8 mouse cellular contexts compared by ENCODE assay signal in genomic region chr2:165992270-165993172, GRCm38 (mm10). TPM values are rescaled to one million over a fixed set of nuclear protein-coding genes. Genes with fewer than 3 reads are reported as not detected.
DNase-seq lines count a peak whose midpoint lies in the region; ATAC-seq lines count a peak whose summit lies in the region.

Gene Ncoa3 (plus strand): TSS chr2:165992636.

- DNase-seq in MN1 (ENCODE audit: low spot score), result peak; percentile 98
- peak; percentile 88 for DNase-seq in cerebellum, adult 9-11 months
- DNase-seq in frontal cortex, postnatal 10 days (ENCODE audit: low spot score in 2 of 2), result peak; percentile 84 to 91
- peak; percentile 88 to 93 for DNase-seq in layer of hippocampus, postnatal 14 days (ENCODE audit: low spot score in 2 of 2)
- DNase-seq in lung, postnatal 14 days, result peak; percentile 96
- peak; percentile 81 for DNase-seq in retina, adult 2 months (ENCODE audit: low read depth, low spot score)
- peak; percentile 92 to 95 for DNase-seq in thymus, postnatal 36 days

- H3K9me3 ChIP-seq in hindbrain, embryonic 12.5 days (replicated peaks), result no peaks in the 10 kb centered on the region

- 2% methylated on average over 89 of the region's 103 CpGs for WGBS in hindbrain, embryonic 12.5 days

- peak within 1 kb of the TSS; percentile 91 for H3K4me2 ChIP-seq in hindbrain, embryonic 12.5 days (replicated peaks)

- H3K27me3 ChIP-seq in hindbrain, embryonic 12.5 days, result no peaks in the 10 kb centered on the region

- peak within 1 kb of the TSS; percentile 95 for H3K9ac ChIP-seq in hindbrain, embryonic 12.5 days

- no peaks in the 10 kb centered on the region for H3K36me3 ChIP-seq in hindbrain, embryonic 12.5 days

- peak within 1 kb of the TSS; percentile 95 for H3K4me3 ChIP-seq in hindbrain, embryonic 12.5 days

- peak; percentile 94 for ATAC-seq in hindbrain, embryonic 12.5 days (ENCODE audit: low FRiP score)

- H3K27ac ChIP-seq in hindbrain, embryonic 12.5 days, result peak within 1 kb of the TSS; percentile 91

- H3K4me1 ChIP-seq in hindbrain, embryonic 12.5 days, result peaks cover 16% of the 10 kb centered on the region

RNA-seq across cellular contexts. Expression of gene Ncoa3, which starts in this region (rescaled TPM):
- polyA plus RNA-seq in hindbrain, embryonic 12.5 days (2016; fragmentation: Nextera tagmentation; extraction: Ambion mirVana), result 14.9 and 15.0 TPM in 2 replicates
- 10 to 100 TPM; 32.0 to 32.6 TPM for total RNA-seq in layer of hippocampus, postnatal 14 days (2021)

Comparison
In these comparisons a context has a peak if more than half of its experiments do, and no peak if none do; other contexts are left out.
1. Peak in every context shown above with its lines: DNase-seq, ATAC-seq, H3K4me3 ChIP-seq and H3K27ac ChIP-seq.